Mouse (Mus musculus): ENCODE measurements around the gene Gal.

- TF ChIP-seq CTCF (IDR thresholded peaks at IDR 0.05; ENCODE audit: borderline replicate concordance, extremely low read depth, insufficient read depth, insufficient read length) (peak; percentile 18; the same call in 1 of the 2 replicates), POLR2A (IDR thresholded peaks at IDR 0.05; ENCODE audit: borderline replicate concordance, extremely low read depth, insufficient read depth, insufficient read length, poor library complexity, severe bottlenecking) (no peak)
Measured at GRCm38 (mm10) chr19:3437980-3438379, 23.6 kb upstream of the Gal start.
